Mouse (Mus musculus) lung, postnatal 0 days (tissue): ENCODE results near the gene 2010111I01Rik.

Source experiments
- CTCF ChIP-seq: IDR thresholded peaks from 2 replicates; pipeline ENCODE4 v1.5.1; 2016; ENCODE audit warnings: antibody characterized with exemption, mild to moderate bottlenecking
- EP300 ChIP-seq: IDR thresholded peaks from 2 replicates; pipeline ENCODE4 v1.6.1; 2016; ENCODE audit warnings: antibody characterized with exemption, mild to moderate bottlenecking, control low read depth

GRCm38 (mm10) chr13:63281206-63281605 lies 316.5 kb downstream of the 2010111I01Rik start:
- TF ChIP-seq CTCF = no peak
- TF ChIP-seq EP300 = no peak
